Mouse (Mus musculus) G1E (cell line): ENCODE data around the gene Ajap1. TPM values are rescaled to one million over a fixed set of nuclear protein-coding genes. Genes with fewer than 3 reads are reported as not detected.

ENCODE experiments used
- ATAC-seq: 2 replicates; pipeline ENCODE4 v1.8.0; 2016; ENCODE audit warnings: mild to moderate bottlenecking; ENCODE audit not compliant: insufficient number of reproducible peaks, poor library complexity, low FRiP score, severe bottlenecking; ENCODE audit errors: extremely low read depth
- DNase-seq: peaks from one replicate; pipeline ENCODE4 v3.0.0; 2012; ENCODE audit warnings: low spot score
- H3K27me3 ChIP-seq: 2 replicates; pipeline ENCODE4 v1.6.1; 2012; ENCODE audit warnings: mild to moderate bottlenecking, low read length, inconsistent platforms; ENCODE audit not compliant: insufficient read depth
- H3K36me3 ChIP-seq: replicated peaks from 2 replicates; pipeline ENCODE3; 2012; ENCODE audit warnings: mild to moderate bottlenecking, inconsistent platforms
- H3K4me1 ChIP-seq: 2 replicates; pipeline ENCODE4 v1.6.1; 2012; ENCODE audit warnings: low read depth, low read length, inconsistent platforms, mixed read lengths; ENCODE audit not compliant: insufficient read depth
- H3K4me3 ChIP-seq: 2 replicates; pipeline ENCODE4 v1.5.1; 2012; ENCODE audit warnings: low read depth, mild to moderate bottlenecking, inconsistent platforms, low read length, moderate library complexity, mixed read lengths
- H3K9me3 ChIP-seq: replicated peaks from 2 replicates; pipeline ENCODE4 v1.6.1; 2012; ENCODE audit warnings: inconsistent platforms
- CTCF ChIP-seq: IDR thresholded peaks from 2 replicates; pipeline ENCODE4 v1.5.1; 2012; ENCODE audit warnings: low read depth, low read length, inconsistent platforms, mixed read lengths
- GATA1 ChIP-seq: IDR thresholded peaks from 2 replicates; pipeline ENCODE4 v1.6.1; 2012; ENCODE audit warnings: borderline replicate concordance, low read length, inconsistent platforms, mixed read lengths
- GATA2 ChIP-seq: IDR thresholded peaks from 2 replicates; pipeline ENCODE4 v1.6.1; 2012; ENCODE audit warnings: low read depth, low read length, inconsistent platforms, borderline replicate concordance
- POLR2AphosphoS5 ChIP-seq: IDR thresholded peaks from 2 replicates; pipeline ENCODE4 v1.6.1; 2012; ENCODE audit warnings: low read depth, low read length, inconsistent platforms; ENCODE audit not compliant: insufficient replicate concordance
- TAL1 ChIP-seq: conservative IDR thresholded peaks from 2 replicates; pipeline ENCODE4 v1.6.1; 2012; ENCODE audit warnings: low read depth, low read length, inconsistent platforms, mixed read lengths
- polyA plus RNA-seq: library from polyadenylated mRNA; stranded (reverse); fragments of >175 nt; gene quantifications from 2 replicates; pipeline ENCODE4 v1.2.3, GENCODE M21; 2012
- total RNA-seq, 2 experiments: library from RNA; stranded (forward) in 1 of 2; stranded (reverse) in 1 of 2; fragments of 200-1000 nt in 1 of 2; fragments of >200 nt in 1 of 2; fragmentation: Nextera tagmentation in 1 of 2; gene quantifications; 2 replicates each; pipeline ENCODE4 v1.2.3; 2014 to 2017

Ajap1 gene
- total and polyA plus RNA-seq, 3 experiments, result 0.22 TPM; not detected in 2

GRCm38 (mm10) chr4:153439031-153439430 lies 43.6 kb downstream of the Ajap1 start:
- DNase-seq (no peak), ATAC-seq (no peak)
- TF ChIP-seq POLR2AphosphoS5, result no peak
- no peak for TF ChIP-seq CTCF
- no peak for TF ChIP-seq GATA2
- TF ChIP-seq GATA1, result no peak
- TF ChIP-seq TAL1, result no peak
- no peaks in the 10 kb centered on the region for H3K36me3 ChIP-seq
- H3K4me3 ChIP-seq, result peak overlapping the region; percentile 46; the same call in 1 of the 2 replicates
- peaks cover 99% of the 10 kb centered on the region for H3K9me3 ChIP-seq
- H3K4me1 ChIP-seq, result no peaks in the 10 kb centered on the region
- H3K27me3 ChIP-seq, result no peaks in the 10 kb centered on the region

- DNase-seq (no peak), ATAC-seq (no peak)
- Histone ChIP-seq H3K4me1 (no peaks in the 10 kb centered on the region), H3K4me3 (no peak overlapping the region), H3K36me3 (no peaks in the 10 kb centered on the region), H3K27me3 (no peaks in the 10 kb centered on the region), H3K9me3 (peaks cover 99% of the 10 kb centered on the region)
- no peak for TF ChIP-seq GATA2
- TF ChIP-seq CTCF, result no peak
- TF ChIP-seq POLR2AphosphoS5, result no peak
- no peak for TF ChIP-seq GATA1
- TF ChIP-seq TAL1, result no peak
These were observed 45.4 kb downstream of the Ajap1 start for GRCm38 (mm10) chr4:153437196-153437595.

- Histone ChIP-seq H3K4me1 (no peaks in the 10 kb centered on the region), H3K36me3 (no peaks in the 10 kb centered on the region), H3K9me3 (peaks cover 99% of the 10 kb centered on the region), H3K4me3 (no peak overlapping the region), H3K27me3 (no peaks in the 10 kb centered on the region)
- DNase-seq (no peak), ATAC-seq (no peak)
- TF ChIP-seq TAL1 (no peak), GATA1 (no peak), CTCF (no peak), POLR2AphosphoS5 (no peak), GATA2 (no peak)
These were observed 46.7 kb downstream of the Ajap1 start for GRCm38 (mm10) chr4:153435917-153436316.

- ATAC-seq (no peak), DNase-seq (no peak)
- Histone ChIP-seq H3K4me3 (no peak overlapping the region), H3K4me1 (no peaks in the 10 kb centered on the region), H3K27me3 (no peaks in the 10 kb centered on the region), H3K9me3 (peaks cover 99% of the 10 kb centered on the region), H3K36me3 (no peaks in the 10 kb centered on the region)
- TF ChIP-seq CTCF (no peak), GATA2 (no peak), TAL1 (no peak), POLR2AphosphoS5 (no peak), GATA1 (no peak)
These were observed 52.6 kb downstream of the Ajap1 start for GRCm38 (mm10) chr4:153429971-153430370.

GRCm38 (mm10) chr4:153425961-153426656 lies 56.5 kb downstream of the Ajap1 start:
- H3K36me3 ChIP-seq, result no peaks in the 10 kb centered on the region
- no peak for TF ChIP-seq CTCF
- no peak for TF ChIP-seq GATA1
- no peak for TF ChIP-seq GATA2
- no peak for TF ChIP-seq TAL1
- TF ChIP-seq POLR2AphosphoS5, result no peak
- H3K4me1 ChIP-seq, result no peaks in the 10 kb centered on the region
- no peaks in the 10 kb centered on the region for H3K27me3 ChIP-seq
- ATAC-seq (no peak), DNase-seq (no peak)
- H3K9me3 ChIP-seq, result peaks cover 97% of the 10 kb centered on the region
- H3K4me3 ChIP-seq, result no peak overlapping the region; the same call in 1 of the 2 replicates

- no peak for DNase-seq
- no peak for ATAC-seq
- Histone ChIP-seq H3K9me3 (peaks cover 97% of the 10 kb centered on the region), H3K36me3 (no peaks in the 10 kb centered on the region), H3K4me3 (no peak overlapping the region), H3K4me1 (no peaks in the 10 kb centered on the region), H3K27me3 (no peaks in the 10 kb centered on the region)
- TF ChIP-seq CTCF, result no peak
- TF ChIP-seq TAL1, result no peak
- TF ChIP-seq GATA2, result no peak
- TF ChIP-seq POLR2AphosphoS5, result no peak
- no peak for TF ChIP-seq GATA1
These were observed 58.3 kb downstream of the Ajap1 start for GRCm38 (mm10) chr4:153424324-153424723.
